Mouse (Mus musculus) heart, postnatal 0 days (tissue): Measurements from ENCODE around the gene Lrfn3. TPM values are rescaled to one million over a fixed set of nuclear protein-coding genes. Genes with fewer than 3 reads are reported as not detected.

Experiments
- ATAC-seq: fragments of 200-750 bp; cut with Nextera tagmentation; 2 replicates; pipeline ENCODE4 v1.8.0; 2017; ENCODE audit warnings: low read depth, moderate number of reproducible peaks, moderate library complexity; ENCODE audit not compliant: insufficient read depth
- DNase-seq: peaks from one replicate; pipeline ENCODE4 v3.0.0-alpha.2; 2016; ENCODE audit warnings: low spot score
- H3K27ac ChIP-seq: fragments of 300-500 bp; sonication (generic); 2 replicates; pipeline ENCODE4 v1.5.1; 2014; ENCODE audit warnings: low read depth, mild to moderate bottlenecking
- H3K27me3 ChIP-seq: fragments of 300-500 bp; sonication (generic); 2 replicates; pipeline ENCODE4 v1.6.1; 2014; ENCODE audit warnings: low read length, mixed read lengths; ENCODE audit not compliant: control insufficient read depth, insufficient read depth
- H3K36me3 ChIP-seq: fragments of 300-500 bp; sonication (generic); replicated peaks from 2 replicates; pipeline ENCODE4 v1.6.1; 2014; ENCODE audit warnings: low read length, mixed read lengths; ENCODE audit not compliant: control insufficient read depth, insufficient read depth
- H3K4me1 ChIP-seq: fragments of 300-500 bp; sonication (generic); 2 replicates; pipeline ENCODE4 v1.6.1; 2014; ENCODE audit warnings: antibody characterized with exemption; ENCODE audit not compliant: control insufficient read depth, insufficient read depth
- H3K4me2 ChIP-seq: fragments of 300-500 bp; sonication (generic); 2 replicates; pipeline ENCODE4 v1.6.1; 2014; ENCODE audit warnings: low read depth, mild to moderate bottlenecking, low read length, moderate library complexity
- H3K4me3 ChIP-seq: fragments of 300-500 bp; sonication (generic); 2 replicates; pipeline ENCODE4 v1.5.1; 2014; ENCODE audit warnings: low read depth, low read length
- H3K9ac ChIP-seq: fragments of 300-500 bp; sonication (generic); replicated peaks from 2 replicates; pipeline ENCODE4 v1.6.1; 2014; ENCODE audit warnings: low read depth, low read length, mixed read lengths
- H3K9me3 ChIP-seq: fragments of 300-500 bp; sonication (generic); replicated peaks from 2 replicates; pipeline ENCODE4 v1.6.1; 2016; ENCODE audit warnings: low read length; ENCODE audit not compliant: control insufficient read depth
- CTCF ChIP-seq: IDR thresholded peaks from 2 replicates; pipeline ENCODE4 v1.5.1; 2016; ENCODE audit warnings: antibody characterized with exemption, control low read depth, low read depth
- EP300 ChIP-seq: IDR thresholded peaks from 2 replicates; pipeline ENCODE4 v1.6.1; 2016; ENCODE audit warnings: antibody characterized with exemption, low read depth
- WGBS: fragments of 180-500 bp; shearing (Covaris S2); extraction: QIAGEN DNeasy Blood & Tissue Kit; methylation state at CpG from one replicate; pipeline ENCODE4 v1.1.7; 2014; 5-methylcytosine and 5-hydroxymethylcytosine counted together
- polyA plus RNA-seq: library from polyadenylated mRNA; unstranded; fragments of >200 nt; fragmentation: Nextera tagmentation; extraction: Ambion mirVana; gene quantifications from 2 replicates; pipeline ENCODE4 v1.2.1, GENCODE M21; 2015
- total RNA-seq: library from RNA; depleted of rRNA; stranded (reverse); fragments of >200 nt; gene quantifications from 2 replicates; pipeline ENCODE4 v1.2.3, GENCODE M21; 2014; ENCODE audit warnings: low replicate concordance

The Lrfn3 gene
- total and polyA plus RNA-seq, 2 experiments from 2014 or later: 0.40 to 5.4 TPM

DNA sequence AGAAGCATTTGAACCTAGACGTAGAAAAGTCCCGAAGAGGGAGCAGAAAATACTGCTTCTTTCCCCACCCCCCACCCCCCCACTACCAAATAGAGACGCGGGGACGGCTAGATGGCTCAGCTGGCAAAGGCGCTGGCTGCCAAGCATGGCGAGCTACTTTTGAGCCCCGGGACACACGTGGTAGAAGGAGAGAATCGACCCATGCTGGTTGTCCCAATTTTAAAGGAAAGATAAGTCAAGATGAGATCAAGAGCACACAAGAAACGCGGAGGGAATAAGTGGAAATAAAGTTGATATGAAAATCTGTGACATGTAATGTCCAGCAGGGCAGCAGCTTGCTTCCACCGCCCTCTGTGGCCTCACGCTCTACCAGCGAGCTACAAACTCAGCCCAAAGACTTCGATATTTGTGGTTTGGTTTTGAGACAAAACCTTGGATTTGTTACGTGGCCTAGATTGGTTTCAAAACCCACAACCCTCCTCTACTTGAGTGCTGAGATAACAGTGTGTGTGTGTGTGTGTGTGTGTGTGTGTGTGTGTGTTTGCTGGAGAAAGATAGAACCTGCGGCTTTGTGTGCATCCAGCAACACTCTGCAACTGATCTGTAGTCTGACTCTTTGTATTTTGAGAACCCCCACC is 29.8 kb downstream of the Lrfn3 start:
- TF ChIP-seq EP300: no peak
- TF ChIP-seq CTCF: no peak
- H3K36me3 ChIP-seq: no peaks in the 10 kb centered on the region

DNA sequence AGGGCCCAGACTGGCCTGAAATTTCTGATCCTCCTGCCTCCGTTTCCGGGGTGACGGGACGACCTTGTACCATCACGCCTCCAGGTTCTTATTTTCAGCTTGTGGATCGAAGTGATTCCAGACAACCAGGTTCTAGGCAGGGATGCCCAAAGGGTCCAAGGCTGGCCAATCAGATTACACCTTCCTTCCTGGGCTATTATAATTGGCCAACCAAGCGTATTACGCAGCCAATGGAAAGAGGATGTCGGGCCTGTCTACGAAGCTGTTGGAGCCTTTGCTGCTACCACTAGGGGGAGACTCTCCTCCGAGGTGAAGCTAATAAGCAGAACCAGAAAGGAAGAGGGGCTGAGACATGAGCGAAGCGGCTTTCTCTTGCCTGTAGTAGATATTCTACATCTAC is 30.7 kb downstream of the Lrfn3 start:
- ATAC-seq: peak; percentile 69
- Histone ChIP-seq H3K9me3 (no peaks in the 10 kb centered on the region), H3K27me3 (peaks cover 10% of the 10 kb centered on the region), H3K4me2 (peak overlapping the region; percentile 34), H3K4me3 (0 out of 2 replicates have a peak overlapping the region, but pooled peaks have one; percentile 1), H3K4me1 (peaks cover 26% of the 10 kb centered on the region), H3K36me3 (no peaks in the 10 kb centered on the region), H3K27ac (no peak overlapping the region), H3K9ac (no peak overlapping the region)
- TF ChIP-seq EP300 (no peak), CTCF (peak; percentile 82)
- DNase-seq: peak; percentile 81
- WGBS: 15% methylated on average over 13 of the region's 13 CpGs

More for the DNA sequence above, 29.8 kb downstream of the Lrfn3 start:
- peaks cover 10% of the 10 kb centered on the region for H3K27me3 ChIP-seq
- DNase-seq (no peak), ATAC-seq (no peak)
- peak overlapping the region; percentile 11; the same call in 1 of the 2 replicates for H3K27ac ChIP-seq
- peak overlapping the region; percentile 34; the same call in 1 of the 2 replicates for H3K4me2 ChIP-seq
- H3K4me1 ChIP-seq: peaks cover 26% of the 10 kb centered on the region
- no peaks in the 10 kb centered on the region for H3K9me3 ChIP-seq
- H3K4me3 ChIP-seq: no peak overlapping the region
- 51% methylated on average over 18 of the region's 18 CpGs for WGBS
- H3K9ac ChIP-seq: no peak overlapping the region

DNA sequence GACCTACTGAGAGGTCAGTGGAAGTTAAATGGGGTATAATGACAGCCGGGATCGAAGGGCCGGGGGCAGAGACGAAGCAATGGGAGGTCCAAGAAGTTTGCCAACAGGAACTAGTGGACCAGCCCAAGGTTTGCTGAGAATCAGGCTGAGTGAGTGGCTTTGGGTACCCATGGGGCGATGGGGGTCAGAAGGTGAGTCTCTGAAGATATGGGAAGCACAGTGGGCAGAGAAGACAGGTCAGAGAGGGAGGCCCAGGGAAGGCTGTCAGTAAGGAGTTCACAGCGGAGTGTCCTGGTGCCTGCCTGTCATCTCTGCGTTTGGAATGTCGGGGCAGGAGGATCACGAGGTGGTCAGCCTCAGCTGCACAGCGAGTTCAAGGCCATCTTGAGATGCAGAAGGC is 34.2 kb downstream of the Lrfn3 start:
- Histone ChIP-seq H3K36me3 (no peaks in the 10 kb centered on the region), H3K27ac (no peak overlapping the region), H3K4me1 (peaks cover 19% of the 10 kb centered on the region; the same call in 1 of the 2 replicates), H3K4me3 (no peak overlapping the region), H3K9me3 (no peaks in the 10 kb centered on the region), H3K27me3 (no peaks in the 10 kb centered on the region), H3K4me2 (no peak overlapping the region), H3K9ac (no peak overlapping the region)
- WGBS: 54% methylated on average over 10 of the region's 10 CpGs
- ATAC-seq (no peak), DNase-seq (no peak)
- no peak for TF ChIP-seq EP300
- no peak for TF ChIP-seq CTCF

DNA sequence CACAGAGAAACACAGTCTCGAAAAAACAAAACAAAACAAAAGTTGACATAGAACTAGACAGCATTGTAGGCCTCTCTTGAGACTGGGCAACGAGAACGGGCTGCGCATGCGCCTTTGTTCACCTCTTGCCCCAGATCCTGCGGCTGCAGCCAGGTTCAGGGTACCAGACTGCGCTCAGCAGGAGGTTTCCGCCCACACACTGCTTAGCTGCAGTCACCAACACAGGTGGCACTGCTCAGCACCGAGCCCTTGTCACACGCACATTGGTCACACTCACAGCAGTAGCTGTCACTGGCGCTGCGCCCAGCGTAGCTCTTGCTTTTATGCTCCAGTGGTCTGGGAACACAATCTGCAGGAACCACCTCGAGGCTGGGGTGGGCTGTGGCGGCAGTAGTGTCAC is 35.4 kb downstream of the Lrfn3 start:
- Histone ChIP-seq H3K4me2 (no peak overlapping the region), H3K27ac (no peak overlapping the region), H3K4me1 (peaks cover 14% of the 10 kb centered on the region; the same call in 1 of the 2 replicates), H3K36me3 (no peaks in the 10 kb centered on the region), H3K4me3 (no peak overlapping the region), H3K9me3 (no peaks in the 10 kb centered on the region), H3K9ac (no peak overlapping the region), H3K27me3 (no peaks in the 10 kb centered on the region)
- ATAC-seq (no peak; the same call in 1 of the 2 replicates), DNase-seq (no peak)
- 41% methylated on average over 15 of the region's 15 CpGs for WGBS
- no peak for TF ChIP-seq CTCF
- no peak for TF ChIP-seq EP300

DNA sequence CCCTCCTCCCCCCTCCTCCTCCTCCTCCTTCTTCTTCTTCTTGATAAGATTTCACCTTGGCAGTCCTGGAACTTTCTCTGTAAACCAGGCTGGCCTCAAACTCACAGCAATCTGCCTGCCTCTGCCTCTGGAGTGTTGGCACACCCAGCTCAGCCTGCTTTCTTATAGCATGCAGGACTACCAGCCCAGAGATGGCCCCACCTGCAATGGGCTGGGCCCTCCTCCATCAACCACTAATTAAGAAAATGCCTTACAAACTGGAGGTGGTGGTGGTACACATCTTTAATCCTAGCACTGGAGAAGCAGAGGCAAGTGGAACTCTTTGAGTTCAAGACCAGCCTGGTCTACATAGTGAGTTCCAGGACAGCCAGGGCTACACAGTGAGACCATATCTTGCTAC is 36.1 kb downstream of the Lrfn3 start:
- no peak for ATAC-seq

DNA sequence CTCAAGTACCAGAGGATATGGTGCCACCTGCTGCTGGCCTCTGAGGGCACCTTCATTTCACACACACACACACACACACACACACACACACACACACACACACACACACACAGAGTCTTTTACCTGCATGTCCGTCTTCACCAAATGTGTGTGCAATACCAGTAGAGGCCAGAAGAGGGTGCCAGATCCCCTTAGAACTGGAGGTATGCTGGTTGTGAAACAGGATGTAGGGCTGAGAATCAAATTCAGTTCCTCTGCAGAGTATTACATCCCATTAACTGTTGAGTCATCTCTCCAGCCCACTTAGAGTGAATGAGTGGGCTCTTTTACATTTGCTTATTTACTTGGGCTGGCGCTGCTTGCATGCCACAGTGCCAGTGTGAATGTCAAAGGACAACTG is 37.2 kb downstream of the Lrfn3 start:
- ATAC-seq (no peak), DNase-seq (no peak)
- Histone ChIP-seq H3K4me2 (no peak overlapping the region), H3K9ac (no peak overlapping the region), H3K36me3 (no peaks in the 10 kb centered on the region), H3K4me1 (peaks cover 11% of the 10 kb centered on the region), H3K9me3 (no peaks in the 10 kb centered on the region), H3K27ac (no peak overlapping the region), H3K27me3 (no peaks in the 10 kb centered on the region), H3K4me3 (no peak overlapping the region)
- TF ChIP-seq EP300 (no peak), CTCF (peak; percentile 41)
- 52% methylated on average over 2 of the region's 2 CpGs for WGBS

More for the DNA sequence above, 36.1 kb downstream of the Lrfn3 start:
- Histone ChIP-seq H3K4me1 (peaks cover 8% of the 10 kb centered on the region; the same call in 1 of the 2 replicates), H3K4me2 (no peak overlapping the region), H3K9ac (no peak overlapping the region), H3K27ac (no peak overlapping the region), H3K27me3 (no peaks in the 10 kb centered on the region), H3K36me3 (no peaks in the 10 kb centered on the region), H3K9me3 (no peaks in the 10 kb centered on the region), H3K4me3 (no peak overlapping the region)
- no peak for DNase-seq
- no peak for TF ChIP-seq EP300
- no peak for TF ChIP-seq CTCF
